Mouse (Mus musculus) c-Kit-positive CD71-positive TER-119-positive erythroid progenitor cells, embryonic 14.5 days (primary cell): ENCODE results near the gene Gbp8.
"Not testable (repeated sequence)": the region's sequence is repeated elsewhere in the genome, so short reads cannot be mapped to it uniquely, and the experiment has no call there.

Source experiments
- DNase-seq: peaks from one replicate; pipeline ENCODE4 v3.0.0-alpha.2; 2013; ENCODE audit warnings: low spot score

The Gbp8 gene

DNA sequence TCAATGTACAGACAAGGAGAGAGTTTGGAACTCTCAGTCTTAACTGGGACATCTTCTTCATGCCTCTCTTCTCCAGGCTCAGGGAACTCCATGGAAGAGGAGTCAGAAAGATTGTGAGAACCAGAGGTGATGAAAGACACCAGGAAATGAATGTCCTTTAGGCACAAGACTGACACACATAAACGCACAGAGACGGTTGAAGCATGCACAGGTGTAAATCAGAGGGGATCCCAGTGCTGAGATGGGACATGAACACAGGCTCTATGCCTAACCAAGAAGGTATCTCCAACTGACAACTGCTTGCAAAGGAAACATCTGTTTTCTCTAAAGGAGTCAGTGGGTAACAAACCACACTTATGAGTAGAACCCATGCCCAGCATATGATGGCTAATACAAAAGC, 79.1 kb downstream of the Gbp8 start:
- DNase-seq = no peak

DNA sequence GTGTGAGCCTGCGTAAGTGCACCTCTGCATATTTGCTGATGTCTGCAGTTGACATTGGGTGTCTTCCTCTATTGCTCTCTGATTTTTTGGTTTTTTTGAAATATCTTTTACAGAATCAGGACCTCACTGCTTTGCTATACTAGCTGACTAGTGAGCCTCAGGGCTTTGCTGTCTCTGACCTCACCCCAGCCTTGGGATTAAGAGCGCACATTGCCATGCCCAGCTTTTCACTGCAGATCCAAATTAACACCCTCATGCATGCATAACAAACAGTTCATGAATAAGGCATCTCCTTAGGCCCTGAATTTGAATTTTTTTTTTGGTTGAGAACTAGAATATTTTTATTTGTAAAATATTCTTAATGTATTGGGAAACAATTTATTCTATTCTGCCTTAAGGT, 84.1 kb downstream of the Gbp8 start:
- no peak for DNase-seq

DNA sequence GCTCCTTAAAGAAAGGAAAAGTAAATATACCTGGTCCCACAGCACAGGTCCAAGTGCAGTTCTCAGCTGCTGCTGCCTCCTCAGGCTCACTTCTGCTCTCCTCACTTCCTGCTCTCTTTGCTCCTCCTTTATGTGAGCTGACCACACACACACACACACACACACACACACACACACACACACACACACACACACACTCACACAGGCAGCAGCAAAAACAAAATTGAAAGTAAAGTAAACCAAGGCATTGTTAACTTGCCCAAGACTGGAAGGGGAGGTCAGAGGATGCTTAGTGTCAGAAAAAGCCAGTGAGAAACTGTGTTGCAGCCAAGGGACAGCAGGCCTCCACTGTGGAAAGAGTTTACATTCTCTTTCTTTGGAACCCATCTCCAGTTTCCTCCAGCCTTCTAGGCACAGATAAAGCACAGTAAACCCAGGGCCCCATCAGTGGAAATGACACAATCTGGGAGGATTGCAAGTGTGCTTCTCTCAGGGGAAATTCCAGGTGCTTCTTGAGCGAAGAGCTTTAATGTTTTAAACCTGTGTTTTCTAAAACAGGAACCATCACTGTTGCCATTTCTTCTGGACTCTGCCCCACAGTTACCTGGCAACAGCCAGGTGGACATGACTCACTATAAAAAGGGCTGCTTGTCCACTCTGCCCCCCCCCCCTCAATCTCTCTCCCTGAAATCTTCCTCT, 85.7 kb downstream of the Gbp8 start:
- DNase-seq = not testable (repeated sequence)

DNA sequence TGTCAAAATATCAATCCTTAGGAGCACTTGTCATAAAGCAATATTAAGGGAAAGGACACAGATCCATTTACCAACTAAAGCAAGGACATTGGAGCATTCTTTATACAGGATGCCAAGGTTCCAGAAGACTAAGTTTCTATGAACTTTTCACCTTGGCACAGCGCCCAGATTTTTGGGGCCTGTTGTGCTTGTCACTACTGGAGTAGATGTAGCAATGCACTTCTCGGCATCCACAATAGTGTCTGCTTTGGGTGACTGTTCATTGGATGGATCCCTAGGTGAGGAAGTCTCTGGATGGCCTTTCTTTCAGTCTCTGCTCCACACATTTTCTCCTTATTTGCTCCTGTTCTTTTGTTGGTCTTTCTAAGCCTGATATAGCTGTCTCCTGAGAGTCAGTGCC, 107.0 kb downstream of the Gbp8 start:
- DNase-seq = no peak

DNA sequence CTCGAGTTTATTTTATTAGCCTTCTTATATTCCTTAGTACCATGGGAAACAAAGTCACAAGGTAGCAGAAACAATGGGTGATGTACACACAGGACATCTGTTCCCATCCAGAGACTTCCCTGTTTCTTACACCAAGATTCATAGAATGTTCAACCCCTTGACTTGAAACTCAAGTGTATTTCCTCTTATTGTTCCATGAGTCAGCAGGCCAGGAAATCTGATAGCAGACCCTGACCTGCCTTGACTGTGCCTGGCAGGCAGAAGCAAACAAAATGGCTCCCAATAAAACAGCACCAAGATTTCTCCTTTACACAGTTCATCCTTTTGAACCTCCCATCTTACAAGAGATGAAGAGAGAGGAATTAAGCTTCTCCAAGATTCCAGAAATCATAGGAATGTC, 126.8 kb downstream of the Gbp8 start:
- no peak for DNase-seq

DNA sequence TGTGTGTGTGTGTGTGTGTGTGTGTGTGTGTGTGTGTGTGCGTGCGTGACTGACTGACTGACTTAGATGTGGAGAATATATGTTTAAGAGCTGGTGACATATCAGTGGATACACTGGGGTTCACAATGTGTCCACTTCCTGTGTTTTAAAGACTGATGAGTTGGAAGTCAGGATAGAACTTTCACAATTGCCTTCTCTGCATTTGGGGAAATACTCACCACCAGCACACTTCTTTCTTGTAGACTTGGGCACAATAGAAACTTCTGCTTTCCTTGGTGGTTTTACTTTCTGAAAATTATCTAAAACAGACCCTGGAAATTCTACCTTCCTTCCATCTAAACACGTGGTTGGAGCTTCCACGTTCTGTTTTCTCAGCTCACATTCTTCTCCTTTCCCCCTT, 127.8 kb downstream of the Gbp8 start:
- no peak for DNase-seq

DNA sequence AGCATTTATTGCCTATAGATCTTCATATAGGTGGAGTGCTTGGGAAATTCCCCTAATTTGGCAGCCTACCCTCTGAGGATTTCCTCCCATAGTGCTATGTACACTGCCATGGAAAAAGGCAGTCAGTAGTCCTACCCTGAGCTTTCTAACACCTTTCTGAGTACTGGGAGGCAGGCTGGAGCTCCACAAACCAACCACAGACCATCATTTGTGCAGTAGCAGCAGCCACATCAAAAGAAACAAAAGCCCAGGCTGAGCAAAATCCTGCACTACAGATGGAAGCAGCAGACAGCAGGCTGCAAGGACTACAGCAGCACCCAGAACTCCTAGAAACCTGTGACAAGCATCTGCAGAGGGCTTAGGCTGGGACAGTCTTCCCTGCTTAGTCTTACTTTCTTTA, 129.0 kb downstream of the Gbp8 start:
- DNase-seq = no peak

DNA sequence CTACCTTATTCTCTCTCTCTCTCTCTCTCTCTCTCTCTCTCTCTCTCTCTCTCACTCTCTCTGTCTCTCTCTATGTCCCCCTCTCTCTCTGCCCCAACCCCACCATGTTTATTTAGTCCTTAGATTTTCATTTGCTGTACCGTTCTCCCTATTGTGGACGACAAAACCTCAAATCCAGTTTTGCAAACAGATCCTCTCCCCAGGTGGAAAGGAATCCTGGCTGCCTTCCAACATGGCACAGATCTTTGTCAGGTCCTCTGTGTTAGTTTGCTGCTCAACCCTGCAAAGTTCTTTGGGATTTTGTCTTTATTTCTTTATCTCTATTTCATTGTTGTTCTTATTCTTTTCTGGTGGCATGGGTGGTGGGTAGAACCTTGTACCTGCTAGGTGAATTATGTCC, 149.9 kb downstream of the Gbp8 start:
- no peak for DNase-seq

DNA sequence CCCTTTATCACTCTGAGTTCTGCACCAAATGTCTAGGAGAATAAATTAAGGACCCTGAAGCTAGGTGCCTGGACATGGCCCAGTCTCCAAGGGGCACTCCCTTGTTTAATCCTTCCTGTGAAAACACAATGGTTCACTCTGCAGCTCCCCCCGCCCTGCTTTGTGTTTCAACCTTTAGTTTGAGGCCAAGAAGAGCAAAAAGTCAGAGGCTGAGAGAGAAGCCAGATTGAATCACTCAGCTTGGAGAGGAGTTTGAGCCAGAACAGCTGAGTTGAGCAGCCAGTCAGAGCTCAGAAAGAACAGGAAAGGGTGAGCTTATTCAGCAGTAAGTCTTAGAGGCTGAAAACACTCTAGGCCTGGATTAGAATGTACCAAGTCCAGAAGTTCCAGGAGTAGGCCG, 151.3 kb downstream of the Gbp8 start:
- DNase-seq = no peak

DNA sequence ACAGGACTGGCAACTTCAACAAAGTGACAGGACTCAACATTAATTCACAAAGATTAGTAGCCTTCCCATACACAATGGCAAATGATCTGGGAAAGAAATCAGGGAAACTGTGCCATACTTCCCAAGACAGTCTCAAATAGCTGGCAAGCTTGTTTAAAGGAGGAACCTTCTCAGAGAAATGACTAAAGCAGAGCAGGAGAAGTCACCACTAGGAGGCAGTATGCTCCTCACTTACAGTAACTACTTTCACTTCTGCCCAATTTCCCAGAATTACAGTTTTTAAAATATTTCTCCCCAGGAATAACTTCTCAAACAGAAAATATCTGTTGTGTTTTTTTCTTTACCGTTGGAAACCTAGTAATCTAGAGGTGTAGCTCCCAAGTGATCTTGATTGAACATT, 152.6 kb downstream of the Gbp8 start:
- peak; percentile 3 for DNase-seq

DNA sequence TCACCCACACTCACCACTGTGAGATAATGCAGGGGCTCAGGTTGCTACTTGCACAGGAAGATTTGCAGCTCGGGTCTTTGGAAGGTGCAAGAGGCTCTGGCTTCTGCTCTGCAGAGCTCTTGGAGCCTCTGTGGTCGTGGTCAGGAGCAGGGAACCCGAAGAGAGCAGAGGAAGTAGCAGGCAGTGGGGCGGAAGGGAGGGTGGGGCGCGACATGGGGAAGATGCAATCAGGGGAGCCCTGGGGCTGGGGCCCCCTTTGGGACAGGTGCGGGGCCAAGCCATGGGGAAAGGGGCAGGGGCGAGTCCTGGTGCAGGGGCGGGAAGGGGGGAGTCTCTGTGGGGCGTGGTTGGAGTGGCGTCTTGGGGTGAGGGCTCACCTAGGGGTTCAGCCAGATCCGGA, 156.8 kb downstream of the Gbp8 start, which contains the start of gene Abcg3:
Abcg3 (minus strand) TSS at position 184 of the 400 bp plus-strand sequence.
- no peak for DNase-seq

DNA sequence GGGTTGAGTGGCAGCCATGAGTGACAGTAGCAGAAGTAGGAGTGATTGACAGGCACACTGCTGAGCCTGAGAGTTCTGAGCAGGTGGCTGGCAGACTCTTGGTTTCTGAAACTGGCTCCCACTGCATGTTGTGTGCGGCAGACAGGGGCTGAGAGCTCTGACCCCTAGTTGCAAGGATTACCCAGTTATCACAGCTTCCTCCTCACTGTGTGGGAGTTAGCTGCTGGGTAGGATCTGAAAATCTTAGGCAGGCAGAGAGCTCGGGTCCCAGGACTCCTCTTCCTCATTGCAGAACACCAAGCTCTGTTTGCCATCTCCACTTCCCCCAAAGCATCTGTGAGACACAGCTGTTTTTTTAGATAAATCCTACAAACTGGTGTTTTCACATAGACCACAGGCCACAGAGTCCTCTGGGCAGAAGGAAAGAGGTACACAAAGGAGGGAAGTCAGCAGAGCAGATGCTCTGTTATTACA, 160.3 kb downstream of the Gbp8 start:
- DNase-seq = no peak
